Mouse (Mus musculus) heart, embryonic 10.5 days (tissue): ENCODE results near the gene Olfr76. TPM values are rescaled to one million over a fixed set of nuclear protein-coding genes. Genes with fewer than 3 reads are reported as not detected.
"Not testable (repeated sequence)": the region's sequence is repeated elsewhere in the genome, so short reads cannot be mapped to it uniquely, and the experiment has no call there.

Experiments
- DNase-seq: peaks from one replicate; pipeline ENCODE4 v3.0.0-alpha.2; 2017; ENCODE audit warnings: low spot score
- H3K27ac ChIP-seq: fragments of 300-500 bp; sonication (generic); 2 replicates; pipeline ENCODE4 v1.5.1; 2016; ENCODE audit warnings: mild to moderate bottlenecking
- H3K27me3 ChIP-seq: fragments of 300-500 bp; sonication (generic); 2 replicates; pipeline ENCODE4 v1.6.1; 2016; ENCODE audit warnings: mild to moderate bottlenecking; ENCODE audit not compliant: poor library complexity, insufficient read depth, severe bottlenecking
- H3K36me3 ChIP-seq: fragments of 300-500 bp; sonication (generic); 2 replicates; pipeline ENCODE4 v1.6.1; 2016; ENCODE audit warnings: mild to moderate bottlenecking, moderate library complexity
- H3K4me1 ChIP-seq: fragments of 300-500 bp; sonication (generic); 2 replicates; pipeline ENCODE4 v1.6.1; 2016; ENCODE audit warnings: mild to moderate bottlenecking
- H3K4me3 ChIP-seq: fragments of 300-500 bp; sonication (generic); 2 replicates; pipeline ENCODE4 v1.5.1; 2016; ENCODE audit warnings: mild to moderate bottlenecking, moderate library complexity
- H3K9me3 ChIP-seq: fragments of 300-500 bp; sonication (generic); 2 replicates; pipeline ENCODE4 v1.6.1; 2016; ENCODE audit warnings: mild to moderate bottlenecking, moderate library complexity
- WGBS: fragments of 180-500 bp; shearing (Covaris S2); methylation state at CpG from one replicate; pipeline ENCODE4 v1.1.7; 2016; 5-methylcytosine and 5-hydroxymethylcytosine counted together
- polyA plus RNA-seq: library from polyadenylated mRNA; unstranded; fragments of >200 nt; fragmentation: Nextera tagmentation; extraction: Ambion mirVana; gene quantifications from 2 replicates; pipeline ENCODE4 v1.2.1, GENCODE M21; 2016

The Olfr76 gene
- polyA plus RNA-seq: not detected in 2 replicates

DNA sequence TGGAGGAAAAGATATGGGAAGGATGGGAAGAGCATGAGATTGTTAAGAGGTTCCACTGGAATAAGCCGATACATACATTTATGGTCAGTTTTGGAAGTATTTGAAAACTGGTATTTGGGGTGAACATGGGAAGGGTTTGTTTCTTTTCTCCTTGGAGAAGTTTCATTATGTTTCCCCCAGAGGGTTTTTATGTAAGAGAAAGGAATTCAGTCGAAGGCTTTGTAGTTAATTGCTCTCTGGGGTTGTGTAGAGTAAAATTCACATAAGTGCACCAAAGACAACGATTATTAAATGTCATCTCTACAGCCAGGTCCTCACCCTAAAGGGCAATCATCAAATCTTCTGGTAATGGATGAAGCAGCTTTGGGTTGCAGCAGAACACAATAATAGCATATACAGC is at the start of gene Olfr76:
Gene Olfr76, minus strand, starts transcription at position 101 of the 400 bp plus-strand sequence.
- Histone ChIP-seq H3K27ac (no peak within 1 kb of the TSS), H3K36me3 (no peaks in the 10 kb centered on the region), H3K27me3 (no peaks in the 10 kb centered on the region), H3K4me3 (no peak within 1 kb of the TSS), H3K4me1 (no peaks in the 10 kb centered on the region), H3K9me3 (no peaks in the 10 kb centered on the region)
- 69% methylated on average over 3 of the region's 3 CpGs for WGBS
- DNase-seq: no peak

DNA sequence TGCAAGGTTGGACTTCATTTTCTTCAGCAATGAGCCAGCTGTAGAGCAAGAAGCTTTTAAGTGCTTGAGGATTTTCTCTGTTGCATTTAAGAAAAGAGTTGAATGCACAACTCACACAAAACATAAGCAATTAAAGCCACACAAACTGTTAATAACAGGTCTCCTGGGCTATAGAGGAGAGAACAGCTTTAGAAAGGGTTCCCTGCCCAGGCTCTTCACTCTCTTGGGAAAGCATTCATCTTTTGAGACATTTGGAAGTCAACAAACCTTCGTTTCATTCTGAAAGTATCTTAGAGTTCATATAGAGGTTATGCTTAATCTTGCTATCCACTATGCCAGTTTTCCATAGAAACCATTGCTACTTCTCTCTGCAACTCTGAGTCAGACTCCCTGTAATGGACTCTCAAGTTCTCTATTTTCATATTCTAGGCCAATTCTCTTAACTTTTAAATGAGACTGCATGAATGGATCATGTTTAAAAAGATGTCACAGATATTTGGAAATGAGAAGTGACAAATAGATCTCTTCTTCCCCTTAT is 47.1 kb upstream of the Olfr76 start, which contains the start of gene Olfr1555-ps1:
Gene Olfr1555-ps1, minus strand, starts transcription at position 51 of the 538 bp plus-strand sequence.
- not testable (repeated sequence) for H3K4me3 ChIP-seq, H3K36me3 ChIP-seq, DNase-seq, H3K9me3 ChIP-seq, H3K27ac ChIP-seq, H3K27me3 ChIP-seq, H3K4me1 ChIP-seq
- 61% methylated on average over 1 of the region's 1 CpGs for WGBS

DNA sequence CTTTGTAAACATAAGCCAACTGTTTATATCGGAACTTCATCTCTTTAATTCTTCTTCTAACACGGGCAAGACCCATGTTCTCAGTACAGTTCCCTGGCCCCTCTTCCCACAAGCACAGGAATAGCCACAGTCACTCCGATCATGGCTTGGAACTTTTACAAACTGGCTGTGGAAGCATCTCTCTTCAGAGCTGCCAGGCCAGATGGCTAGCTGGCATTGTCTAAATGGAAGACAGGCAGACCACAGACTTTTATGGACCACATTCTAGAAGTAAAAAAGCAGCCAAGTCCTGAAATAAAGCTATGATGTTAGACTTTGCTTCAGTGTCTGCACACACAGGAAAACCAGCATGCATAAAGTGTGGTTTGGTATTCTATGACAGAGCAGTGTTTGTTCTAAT is 22.4 kb upstream of the Olfr76 start:
- WGBS: 82% methylated on average over 3 of the region's 3 CpGs
- H3K4me3 ChIP-seq: no peak overlapping the region
- DNase-seq: no peak
- H3K9me3 ChIP-seq: no peaks in the 10 kb centered on the region
- H3K27ac ChIP-seq: no peak overlapping the region
- no peaks in the 10 kb centered on the region for H3K4me1 ChIP-seq
- no peaks in the 10 kb centered on the region for H3K36me3 ChIP-seq
- H3K27me3 ChIP-seq: no peaks in the 10 kb centered on the region

DNA sequence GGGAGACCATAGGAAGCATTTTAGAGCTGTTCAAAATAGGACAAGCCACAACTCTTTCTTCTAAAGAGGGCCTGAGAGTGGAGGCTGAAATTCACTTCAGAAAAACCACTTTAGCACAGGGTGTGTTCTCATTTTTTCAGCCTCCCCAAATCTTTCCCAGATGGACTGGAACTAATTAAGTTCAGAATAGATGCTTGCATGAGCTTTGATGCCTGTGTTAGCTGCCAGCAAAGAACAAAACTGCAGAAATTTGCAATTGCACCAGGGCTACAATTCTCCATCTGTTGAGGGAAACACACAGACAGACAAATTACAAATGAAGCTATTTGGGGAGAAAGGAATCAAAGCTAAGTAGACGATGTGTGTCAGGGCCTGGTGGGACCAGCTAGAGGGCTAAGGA is 20.4 kb upstream of the Olfr76 start:
- WGBS: 77% methylated on average over 1 of the region's 1 CpGs
- Histone ChIP-seq H3K4me3 (no peak overlapping the region), H3K4me1 (no peaks in the 10 kb centered on the region), H3K27me3 (no peaks in the 10 kb centered on the region), H3K27ac (no peak overlapping the region), H3K36me3 (no peaks in the 10 kb centered on the region), H3K9me3 (no peaks in the 10 kb centered on the region)
- DNase-seq: no peak

DNA sequence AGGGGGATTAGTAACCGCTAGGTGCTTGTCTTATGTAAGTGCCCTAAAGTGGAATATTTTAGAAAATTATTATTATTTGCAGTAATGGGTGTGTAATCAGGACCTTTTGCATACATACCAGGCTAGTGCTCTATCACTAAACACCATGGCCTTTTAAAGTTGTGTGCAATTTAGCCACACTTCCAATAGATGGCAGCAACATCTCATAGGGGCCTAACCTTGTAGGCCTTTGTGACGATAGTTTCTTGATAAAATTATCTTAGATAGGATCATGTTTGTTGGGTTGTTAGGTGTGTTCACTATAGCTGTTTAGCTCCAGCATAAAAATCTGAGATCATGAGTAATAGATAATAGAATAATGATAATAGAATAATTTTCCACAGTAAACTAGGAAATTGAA is 11.3 kb upstream of the Olfr76 start:
- H3K27ac ChIP-seq: no peak overlapping the region
- 22% methylated on average over 2 of the region's 2 CpGs for WGBS
- no peaks in the 10 kb centered on the region for H3K36me3 ChIP-seq
- no peaks in the 10 kb centered on the region for H3K27me3 ChIP-seq
- DNase-seq: no peak
- H3K4me3 ChIP-seq: no peak overlapping the region
- H3K4me1 ChIP-seq: no peaks in the 10 kb centered on the region
- no peaks in the 10 kb centered on the region for H3K9me3 ChIP-seq

DNA sequence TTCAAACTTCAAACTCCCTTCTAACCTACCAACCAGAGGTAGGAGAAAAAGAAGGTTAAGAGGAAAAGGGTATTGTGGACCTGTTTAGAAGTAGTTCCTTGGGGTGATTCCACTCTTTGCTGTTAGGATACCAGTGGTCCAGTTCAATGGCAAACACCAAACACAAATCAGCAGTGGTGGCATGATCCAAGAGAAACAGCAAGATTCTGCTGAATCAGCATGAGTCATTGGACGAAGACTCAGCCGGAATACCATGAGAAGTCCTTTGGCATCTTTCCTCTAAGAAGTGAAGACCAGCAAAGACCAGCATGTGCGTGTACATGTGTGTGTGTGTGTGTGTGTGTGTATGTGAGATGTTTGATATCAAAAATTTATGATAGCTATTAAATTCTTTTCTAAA is 6.5 kb downstream of the Olfr76 start:
- Histone ChIP-seq H3K27me3 (no peaks in the 10 kb centered on the region), H3K4me1 (no peaks in the 10 kb centered on the region), H3K4me3 (no peak overlapping the region), H3K9me3 (no peaks in the 10 kb centered on the region), H3K36me3 (no peaks in the 10 kb centered on the region), H3K27ac (no peak overlapping the region)
- no peak for DNase-seq
- WGBS: 87% methylated on average over 3 of the region's 3 CpGs

DNA sequence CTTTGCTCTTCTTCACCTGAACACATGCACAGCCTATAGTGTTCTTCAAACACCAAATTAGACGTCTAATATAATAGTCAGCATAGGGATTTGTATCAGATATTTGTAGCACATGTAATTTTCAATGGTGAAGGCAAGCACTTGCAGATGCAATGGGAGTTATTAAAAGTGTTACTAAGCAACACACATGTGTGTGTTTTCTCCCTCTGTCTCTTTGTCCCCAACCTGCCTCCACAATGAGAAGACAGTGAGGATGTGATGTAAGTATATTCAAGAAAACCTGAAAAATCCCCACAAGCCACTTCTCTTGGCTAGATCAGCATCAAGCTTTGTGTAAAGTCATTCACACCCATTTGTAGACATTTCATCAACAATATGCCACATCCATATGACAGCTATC is 7.2 kb downstream of the Olfr76 start, which contains the start of gene Olfr1428:
Gene Olfr1428, minus strand, starts transcription at position 101 of the 400 bp plus-strand sequence.
- 71% methylated on average over 1 of the region's 1 CpGs for WGBS
- DNase-seq: no peak
- H3K4me3 ChIP-seq: no peak within 1 kb of the TSS
- no peaks in the 10 kb centered on the region for H3K4me1 ChIP-seq
- H3K9me3 ChIP-seq: no peaks in the 10 kb centered on the region
- no peak within 1 kb of the TSS for H3K27ac ChIP-seq
- H3K36me3 ChIP-seq: no peaks in the 10 kb centered on the region
- no peaks in the 10 kb centered on the region for H3K27me3 ChIP-seq

DNA sequence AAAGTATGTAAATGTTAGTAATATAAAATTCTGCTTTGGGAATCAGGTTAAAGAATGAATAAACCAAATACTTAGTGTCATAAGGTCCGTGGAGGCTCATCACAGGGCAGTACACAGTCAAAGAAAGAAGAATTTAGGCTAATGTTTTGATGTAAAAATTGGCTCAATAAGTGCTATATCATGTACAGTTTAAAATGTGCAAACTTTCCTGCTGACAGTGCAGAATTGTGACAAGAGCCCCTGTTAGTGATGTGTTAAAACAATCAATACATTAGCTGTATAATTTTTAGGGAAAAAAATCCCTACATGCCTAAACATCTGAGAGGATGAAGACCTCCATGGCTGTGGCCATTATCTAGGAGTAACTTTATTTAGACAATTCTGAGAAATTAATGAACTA is 9.2 kb downstream of the Olfr76 start:
- no peaks in the 10 kb centered on the region for H3K4me1 ChIP-seq
- no peak for DNase-seq
- H3K9me3 ChIP-seq: no peaks in the 10 kb centered on the region
- no peak overlapping the region for H3K27ac ChIP-seq
- no peak overlapping the region for H3K4me3 ChIP-seq
- H3K27me3 ChIP-seq: no peaks in the 10 kb centered on the region
- H3K36me3 ChIP-seq: no peaks in the 10 kb centered on the region
- 65% methylated on average over 1 of the region's 1 CpGs for WGBS

DNA sequence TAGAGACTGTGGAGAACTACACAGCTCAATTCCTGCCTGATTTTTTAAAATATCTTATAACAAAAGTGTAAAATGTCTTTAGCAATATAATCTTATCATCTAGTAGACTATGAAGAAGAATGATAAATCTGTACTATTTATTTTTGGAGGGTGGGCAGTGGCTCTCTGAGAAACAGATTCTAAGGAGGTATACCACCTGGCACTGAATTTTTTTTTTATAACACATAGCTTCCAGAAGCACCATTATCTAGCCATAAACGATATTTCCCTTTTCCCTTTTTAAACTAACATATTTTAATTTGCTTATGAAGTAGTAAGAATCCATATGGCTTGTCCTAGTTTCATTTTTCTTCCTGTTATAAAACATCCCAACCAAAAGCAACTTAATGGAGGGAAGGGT is 18.5 kb downstream of the Olfr76 start:
- no peaks in the 10 kb centered on the region for H3K4me1 ChIP-seq
- DNase-seq: no peak
- no peaks in the 10 kb centered on the region for H3K36me3 ChIP-seq
- H3K27ac ChIP-seq: no peak overlapping the region
- H3K27me3 ChIP-seq: no peaks in the 10 kb centered on the region
- H3K9me3 ChIP-seq: no peaks in the 10 kb centered on the region
- 56% methylated on average over 1 of the region's 1 CpGs for WGBS
- no peak overlapping the region for H3K4me3 ChIP-seq

DNA sequence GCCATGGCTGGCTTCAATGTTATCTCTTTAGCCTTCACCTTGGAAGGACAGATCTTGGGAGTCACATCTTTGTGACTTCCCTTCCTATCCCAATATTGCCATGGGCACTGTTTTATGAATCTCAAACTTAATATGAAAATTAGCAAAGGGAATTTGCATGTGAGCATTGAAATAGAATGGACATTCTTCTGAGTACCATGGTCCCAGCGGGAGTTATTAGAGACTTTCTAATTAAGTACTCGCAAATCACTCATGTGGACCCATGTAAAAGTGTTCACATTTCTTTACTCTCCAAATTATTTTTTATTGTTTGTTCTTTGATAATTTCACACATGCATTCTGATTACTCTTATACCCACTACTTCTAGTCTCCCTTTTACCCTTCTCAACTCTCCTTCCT is 19.8 kb downstream of the Olfr76 start, which contains the start of gene Olfr1427:
Gene Olfr1427, minus strand, starts transcription at position 101 of the 400 bp plus-strand sequence.
- DNase-seq: no peak
- 87% methylated on average over 2 of the region's 2 CpGs for WGBS
- no peaks in the 10 kb centered on the region for H3K36me3 ChIP-seq
- H3K27ac ChIP-seq: no peak within 1 kb of the TSS
- no peak within 1 kb of the TSS for H3K4me3 ChIP-seq
- H3K4me1 ChIP-seq: no peaks in the 10 kb centered on the region
- H3K9me3 ChIP-seq: no peaks in the 10 kb centered on the region
- H3K27me3 ChIP-seq: no peaks in the 10 kb centered on the region

DNA sequence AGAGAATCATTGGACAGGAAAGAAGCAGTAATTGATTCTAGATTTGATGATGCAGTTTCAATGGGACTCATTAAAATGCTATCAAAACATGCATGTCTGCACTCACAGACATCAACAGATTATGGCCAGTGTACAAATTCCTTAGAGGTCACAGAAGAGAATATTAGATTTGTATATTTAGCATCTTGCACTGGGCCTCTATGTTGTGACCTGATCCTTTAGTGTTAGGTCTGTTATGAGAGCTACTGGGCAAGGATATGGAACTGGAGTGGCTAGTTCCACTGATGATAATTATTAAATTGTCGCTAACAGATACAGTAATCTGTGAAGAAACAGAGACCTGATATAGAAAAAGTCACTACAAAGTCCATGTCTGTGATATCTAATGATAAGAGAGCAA is 31.1 kb downstream of the Olfr76 start, which contains the start of gene Olfr1426:
Gene Olfr1426, minus strand, starts transcription at position 101 of the 400 bp plus-strand sequence.
- 69% methylated on average over 1 of the region's 1 CpGs for WGBS
- no peaks in the 10 kb centered on the region for H3K27me3 ChIP-seq
- no peaks in the 10 kb centered on the region for H3K9me3 ChIP-seq
- no peak for DNase-seq
- H3K27ac ChIP-seq: no peak within 1 kb of the TSS
- H3K4me3 ChIP-seq: no peak within 1 kb of the TSS
- H3K36me3 ChIP-seq: no peaks in the 10 kb centered on the region
- no peaks in the 10 kb centered on the region for H3K4me1 ChIP-seq

DNA sequence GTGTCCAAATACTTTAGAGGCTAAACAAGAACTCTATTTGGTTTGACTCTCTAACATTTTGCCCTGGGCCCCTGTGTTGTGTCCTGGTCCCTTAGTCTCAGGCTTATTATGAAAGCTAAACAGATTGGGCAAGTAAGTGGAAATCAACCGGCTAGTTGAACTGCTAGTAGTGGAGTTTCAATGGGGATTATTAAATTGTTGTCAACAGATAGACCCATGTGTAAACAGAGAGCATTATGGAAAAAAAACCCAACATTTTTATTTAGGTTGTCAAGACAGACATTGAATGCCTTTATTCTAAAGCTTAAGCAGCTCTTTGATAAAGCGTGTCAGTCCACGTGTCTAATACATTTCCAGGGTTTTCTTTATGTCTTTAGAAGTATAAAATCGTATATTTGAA is 45.4 kb downstream of the Olfr76 start, which contains the start of gene Olfr1425:
Gene Olfr1425, minus strand, starts transcription at position 101 of the 400 bp plus-strand sequence.
- not testable (repeated sequence) for DNase-seq, H3K27ac ChIP-seq, H3K36me3 ChIP-seq, H3K4me3 ChIP-seq, H3K27me3 ChIP-seq, H3K9me3 ChIP-seq, H3K4me1 ChIP-seq
- WGBS: 79% methylated on average over 4 of the region's 4 CpGs

DNA sequence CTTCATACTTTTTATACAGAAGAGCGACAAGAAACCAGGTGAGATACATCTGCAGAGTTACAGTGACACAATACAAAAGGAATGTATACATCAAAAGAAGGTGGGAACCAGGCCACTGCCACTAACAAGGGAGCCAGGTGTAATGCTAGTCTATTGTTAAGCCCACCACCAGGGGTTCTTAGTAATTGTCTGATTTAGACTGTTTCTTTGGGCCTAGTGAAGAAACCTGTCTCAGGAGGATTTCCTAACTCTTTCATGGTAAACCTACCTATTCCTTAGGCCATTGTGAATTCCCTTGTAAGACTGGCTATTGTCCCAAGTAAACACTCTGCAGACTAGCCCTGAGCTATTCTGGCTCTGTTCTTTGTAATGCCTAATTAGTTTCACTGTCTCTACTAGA is 53.5 kb downstream of the Olfr76 start:
- not testable (repeated sequence) for H3K4me3 ChIP-seq, DNase-seq, H3K27ac ChIP-seq, H3K27me3 ChIP-seq, H3K36me3 ChIP-seq, H3K4me1 ChIP-seq, H3K9me3 ChIP-seq
- 68% methylated on average over 1 of the region's 1 CpGs for WGBS
